In the genomic region with DNA sequence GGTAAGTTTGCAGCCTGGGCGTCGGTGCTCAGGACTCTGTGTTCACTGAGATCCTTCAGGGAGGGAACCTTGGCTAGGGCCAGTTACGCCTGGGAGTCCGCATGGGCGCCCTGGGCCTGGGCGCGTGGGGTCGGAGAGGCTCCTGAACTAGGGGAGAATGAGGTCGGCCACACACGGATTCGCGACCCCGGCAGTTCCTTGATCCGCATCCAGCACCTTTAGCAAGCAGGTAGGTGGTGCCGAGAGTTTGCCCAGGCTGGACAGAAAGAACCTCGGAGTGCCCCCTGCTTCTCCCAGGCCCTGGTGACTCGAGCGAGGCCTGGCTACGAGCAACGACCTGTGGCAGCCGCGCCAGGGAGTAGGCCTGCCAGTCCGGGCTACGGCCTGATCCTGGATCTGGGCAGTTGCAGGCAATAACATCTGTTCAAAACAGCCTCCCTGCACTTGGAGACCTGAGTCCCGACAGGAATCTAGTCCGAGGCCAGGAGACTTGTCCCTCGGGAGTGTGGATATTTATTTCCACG, we compare ENCODE assay signal across 7 mouse cellular contexts. TPM values are rescaled to one million over a fixed set of nuclear protein-coding genes. Genes with fewer than 3 reads are reported as not detected.
DNase-seq lines count a peak whose midpoint lies in the region; ATAC-seq lines count a peak whose summit lies in the region.

No protein-coding gene starts in this region.

- no peaks in the 10 kb centered on the region for H3K36me3 ChIP-seq in lung, embryonic 16.5 days (ENCODE audit: control insufficient read depth, insufficient read depth, low read length)
- peaks cover 16% of the 10 kb centered on the region for H3K36me3 ChIP-seq in embryonic facial prominence, embryonic 15.5 days
- peaks cover 7% of the 10 kb centered on the region for H3K36me3 ChIP-seq in intestine, embryonic 14.5 days (ENCODE audit: control insufficient read depth, insufficient read depth, low read length)
- H3K36me3 ChIP-seq in midbrain, embryonic 10.5 days = peaks cover 12% of the 10 kb centered on the region

- no peak for DNase-seq in lung, postnatal 10 days
- DNase-seq in intestine, embryonic 14.5 days (ENCODE audit: low spot score) = no peak
- no peak for DNase-seq in midbrain, embryonic 10.5 days (ENCODE audit: low spot score)
- no peak for DNase-seq in frontal cortex, adult 2 months (ENCODE audit: extremely low spot score in 1 of 2, low spot score in 1 of 2)
- no peak for DNase-seq in left cerebral cortex, postnatal 36 days (ENCODE audit: low spot score in 2 of 2)

- H3K9me3 ChIP-seq in lung, embryonic 16.5 days (ENCODE audit: control insufficient read depth, low read length) = no peaks in the 10 kb centered on the region
- H3K9me3 ChIP-seq in embryonic facial prominence, embryonic 15.5 days (replicated peaks) = no peaks in the 10 kb centered on the region
- no peaks in the 10 kb centered on the region for H3K9me3 ChIP-seq in intestine, embryonic 14.5 days (ENCODE audit: control insufficient read depth, low read length)
- H3K9me3 ChIP-seq in midbrain, embryonic 10.5 days (replicated peaks) = no peaks in the 10 kb centered on the region

- peak overlapping the region; percentile 72 for H3K4me2 ChIP-seq in lung, embryonic 16.5 days (ENCODE audit: low read depth, low read length)
- H3K4me2 ChIP-seq in embryonic facial prominence, embryonic 15.5 days (replicated peaks) = peak overlapping the region; percentile 85
- peak overlapping the region; percentile 97 for H3K4me2 ChIP-seq in intestine, embryonic 14.5 days (ENCODE audit: low read length)

- ATAC-seq in lung, embryonic 16.5 days (ENCODE audit: low read depth) = peak; percentile 37
- no peak for ATAC-seq in embryonic facial prominence, embryonic 15.5 days (ENCODE audit: insufficient number of reproducible peaks, low FRiP score, low TSS enrichment, low read depth)
- peak; percentile 48; the same call in 1 of the 2 replicates for ATAC-seq in intestine, embryonic 14.5 days (replicated peaks; ENCODE audit: low FRiP score, low TSS enrichment, low read depth)

- peak overlapping the region; percentile 76 for H3K9ac ChIP-seq in lung, embryonic 16.5 days (ENCODE audit: low read length)
- peak overlapping the region; percentile 75 for H3K9ac ChIP-seq in embryonic facial prominence, embryonic 15.5 days
- peak overlapping the region; percentile 69 for H3K9ac ChIP-seq in intestine, embryonic 14.5 days (ENCODE audit: low read length)

- H3K27ac ChIP-seq in lung, embryonic 16.5 days (ENCODE audit: low read length) = peak overlapping the region; percentile 53; the same call in 1 of the 2 replicates
- H3K27ac ChIP-seq in embryonic facial prominence, embryonic 15.5 days (replicated peaks) = peak overlapping the region; percentile 79
- peak overlapping the region; percentile 16; the same call in 1 of the 2 replicates for H3K27ac ChIP-seq in intestine, embryonic 14.5 days (ENCODE audit: low read depth)
- peak overlapping the region; percentile 84 for H3K27ac ChIP-seq in midbrain, embryonic 10.5 days (replicated peaks)

- H3K27me3 ChIP-seq in lung, embryonic 16.5 days (ENCODE audit: control insufficient read depth, insufficient read depth, low read depth, low read length) = no peaks in the 10 kb centered on the region
- H3K27me3 ChIP-seq in embryonic facial prominence, embryonic 15.5 days = no peaks in the 10 kb centered on the region
- H3K27me3 ChIP-seq in intestine, embryonic 14.5 days (replicated peaks; ENCODE audit: control insufficient read depth, insufficient read depth, low read length) = no peaks in the 10 kb centered on the region
- no peaks in the 10 kb centered on the region for H3K27me3 ChIP-seq in midbrain, embryonic 10.5 days (ENCODE audit: low read depth, poor library complexity, severe bottlenecking)

- H3K4me1 ChIP-seq in lung, embryonic 16.5 days (replicated peaks; ENCODE audit: control insufficient read depth, insufficient read depth, low read length) = peaks cover 10% of the 10 kb centered on the region
- H3K4me1 ChIP-seq in embryonic facial prominence, embryonic 15.5 days = peaks cover 23% of the 10 kb centered on the region
- H3K4me1 ChIP-seq in intestine, embryonic 14.5 days (replicated peaks; ENCODE audit: control insufficient read depth, insufficient read depth, low read length) = peaks cover 18% of the 10 kb centered on the region
- peaks cover 35% of the 10 kb centered on the region for H3K4me1 ChIP-seq in midbrain, embryonic 10.5 days

- 6% methylated on average over 28 of the region's 28 CpGs for WGBS in lung, embryonic 16.5 days
- WGBS in embryonic facial prominence, embryonic 15.5 days = 11% methylated on average over 28 of the region's 28 CpGs
- WGBS in intestine, embryonic 14.5 days = 13% methylated on average over 28 of the region's 28 CpGs
- WGBS in midbrain, embryonic 10.5 days = 15% methylated on average over 28 of the region's 28 CpGs

- intact Hi-C loops in left cerebral cortex, postnatal 36 days (cut with DNase I) = no loop called here

- H3K4me3 ChIP-seq in lung, embryonic 16.5 days (ENCODE audit: low read length) = peak overlapping the region; percentile 64
- peak overlapping the region; percentile 68 for H3K4me3 ChIP-seq in embryonic facial prominence, embryonic 15.5 days (replicated peaks)
- H3K4me3 ChIP-seq in intestine, embryonic 14.5 days (ENCODE audit: low read depth, low read length) = peak overlapping the region; percentile 67
- H3K4me3 ChIP-seq in midbrain, embryonic 10.5 days = peak overlapping the region; percentile 62

RNA-seq across cellular contexts. Expression of a gene that starts 0.3 kb away (rescaled TPM):
- polyA plus RNA-seq in lung, embryonic 16.5 days (2015; fragmentation: Nextera tagmentation; extraction: Ambion mirVana) = 20.6 and 22.7 TPM in 2 replicates
- polyA plus RNA-seq in embryonic facial prominence, embryonic 15.5 days (2015; fragmentation: Nextera tagmentation; extraction: Ambion mirVana) = 21.7 and 25.1 TPM in 2 replicates
- 19.1 and 19.8 TPM in 2 replicates for polyA plus RNA-seq in intestine, embryonic 14.5 days (2014; fragmentation: Nextera tagmentation; extraction: Ambion mirVana)
- polyA plus RNA-seq in midbrain, embryonic 10.5 days (2016; fragmentation: Nextera tagmentation; extraction: Ambion mirVana) = 20.6 and 21.4 TPM in 2 replicates
- polyA plus RNA-seq in frontal cortex, adult 2 months (2012; rRNA removed) = 8.2 and 8.6 TPM in 2 replicates
- total RNA-seq in left cerebral cortex, postnatal 36 days (2021) = 1 to 10 TPM; 6.5 to 6.9 TPM

RNA-seq across cellular contexts. Expression of a gene that starts 27.3 kb away (rescaled TPM):
- 29.0 and 29.7 TPM in 2 replicates for polyA plus RNA-seq in lung, embryonic 16.5 days (2015; fragmentation: Nextera tagmentation; extraction: Ambion mirVana)
- polyA plus RNA-seq in embryonic facial prominence, embryonic 15.5 days (2015; fragmentation: Nextera tagmentation; extraction: Ambion mirVana) = 27.9 and 28.0 TPM in 2 replicates
- 23.4 and 23.8 TPM in 2 replicates for polyA plus RNA-seq in intestine, embryonic 14.5 days (2014; fragmentation: Nextera tagmentation; extraction: Ambion mirVana)
- polyA plus RNA-seq in midbrain, embryonic 10.5 days (2016; fragmentation: Nextera tagmentation; extraction: Ambion mirVana) = 25.9 and 28.9 TPM in 2 replicates
- polyA plus RNA-seq in frontal cortex, adult 2 months (2012; rRNA removed) = 47.2 and 68.7 TPM in 2 replicates
- total RNA-seq in left cerebral cortex, postnatal 36 days (2021) = 10 to 100 TPM; 21.3 to 30.7 TPM

RNA-seq across cellular contexts. Expression of a gene that starts 28.1 kb away (rescaled TPM):
- polyA plus RNA-seq in lung, embryonic 16.5 days (2015; fragmentation: Nextera tagmentation; extraction: Ambion mirVana) = 24.5 and 28.4 TPM in 2 replicates
- polyA plus RNA-seq in embryonic facial prominence, embryonic 15.5 days (2015; fragmentation: Nextera tagmentation; extraction: Ambion mirVana) = 34.7 and 39.1 TPM in 2 replicates
- polyA plus RNA-seq in intestine, embryonic 14.5 days (2014; fragmentation: Nextera tagmentation; extraction: Ambion mirVana) = 35.9 and 37.6 TPM in 2 replicates
- polyA plus RNA-seq in midbrain, embryonic 10.5 days (2016; fragmentation: Nextera tagmentation; extraction: Ambion mirVana) = 43.6 and 49.1 TPM in 2 replicates
- 37.7 and 38.9 TPM in 2 replicates for polyA plus RNA-seq in frontal cortex, adult 2 months (2012; rRNA removed)
- total RNA-seq in left cerebral cortex, postnatal 36 days (2021) = 10 to 100 TPM; 67.4 to 72.0 TPM

RNA-seq across cellular contexts. Expression of a gene that starts 47.1 kb away (rescaled TPM):
- 6.5 and 8.8 TPM in 2 replicates for polyA plus RNA-seq in lung, embryonic 16.5 days (2015; fragmentation: Nextera tagmentation; extraction: Ambion mirVana)
- 10.3 and 15.2 TPM in 2 replicates for polyA plus RNA-seq in embryonic facial prominence, embryonic 15.5 days (2015; fragmentation: Nextera tagmentation; extraction: Ambion mirVana)
- 5.8 and 6.4 TPM in 2 replicates for polyA plus RNA-seq in intestine, embryonic 14.5 days (2014; fragmentation: Nextera tagmentation; extraction: Ambion mirVana)
- polyA plus RNA-seq in midbrain, embryonic 10.5 days (2016; fragmentation: Nextera tagmentation; extraction: Ambion mirVana) = 3.7 and 6.3 TPM in 2 replicates
- 9.5 and 10.0 TPM in 2 replicates for polyA plus RNA-seq in frontal cortex, adult 2 months (2012; rRNA removed)
- 10 to 100 TPM in 1 of 2 experiments, 1 to 10 TPM in 1; 9.7 to 10.8 TPM for total RNA-seq in left cerebral cortex, postnatal 36 days (2021)

RNA-seq across cellular contexts. Expression of a gene that starts 47.4 kb away (rescaled TPM):
- 61.0 TPM in 2 replicates for polyA plus RNA-seq in lung, embryonic 16.5 days (2015; fragmentation: Nextera tagmentation; extraction: Ambion mirVana)
- polyA plus RNA-seq in embryonic facial prominence, embryonic 15.5 days (2015; fragmentation: Nextera tagmentation; extraction: Ambion mirVana) = 52.3 and 59.1 TPM in 2 replicates
- polyA plus RNA-seq in intestine, embryonic 14.5 days (2014; fragmentation: Nextera tagmentation; extraction: Ambion mirVana) = 51.8 and 61.0 TPM in 2 replicates
- polyA plus RNA-seq in midbrain, embryonic 10.5 days (2016; fragmentation: Nextera tagmentation; extraction: Ambion mirVana) = 117 and 140 TPM in 2 replicates
- polyA plus RNA-seq in frontal cortex, adult 2 months (2012; rRNA removed) = 22.8 and 27.6 TPM in 2 replicates
- total RNA-seq in left cerebral cortex, postnatal 36 days (2021) = 10 to 100 TPM; 13.9 to 22.8 TPM

Comparison
In these comparisons a context has a peak if more than half of its experiments do, and no peak if none do; other contexts are left out.
1. H3K27ac ChIP-seq: peak in every context shown above with its lines; median percentile 84 in midbrain, embryonic 10.5 days; 79 in embryonic facial prominence, embryonic 15.5 days; 53 in lung, embryonic 16.5 days; 16 in intestine, embryonic 14.5 days.